Mouse (Mus musculus): ENCODE data around the gene Map7d1. TPM values are rescaled to one million over a fixed set of nuclear protein-coding genes. Genes with fewer than 3 reads are reported as not detected.

The Map7d1 gene
- polyA plus RNA-seq, 1 experiment from 2014 or later, result 80.9 TPM

- Histone ChIP-seq H3K36me3 (ENCODE audit: control insufficient read depth, insufficient read depth, low read length) (peaks cover 44% of the 10 kb centered on the region), H3K4me2 (ENCODE audit: low read depth) (no peak overlapping the region), H3K4me3 (ENCODE audit: low read depth, low read length) (no peak overlapping the region), H3K27me3 (ENCODE audit: control insufficient read depth, insufficient read depth, low read length) (no peaks in the 10 kb centered on the region), H3K9me3 (ENCODE audit: control insufficient read depth, low read length) (no peaks in the 10 kb centered on the region), H3K4me1 (ENCODE audit: control insufficient read depth, insufficient read depth, low read length) (no peaks in the 10 kb centered on the region), H3K27ac (ENCODE audit: low read depth, low read length) (no peak overlapping the region), H3K9ac (ENCODE audit: low read length) (no peak overlapping the region)
- 94% methylated on average over 13 of the region's 13 CpGs for WGBS
- DNase-seq (ENCODE audit: low spot score) (no peak), ATAC-seq (ENCODE audit: insufficient read depth, low FRiP score, low TSS enrichment) (no peak)
These were observed 16.2 kb downstream of the Map7d1 start for GRCm38 (mm10) chr4:126239862-126240475.

DNA sequence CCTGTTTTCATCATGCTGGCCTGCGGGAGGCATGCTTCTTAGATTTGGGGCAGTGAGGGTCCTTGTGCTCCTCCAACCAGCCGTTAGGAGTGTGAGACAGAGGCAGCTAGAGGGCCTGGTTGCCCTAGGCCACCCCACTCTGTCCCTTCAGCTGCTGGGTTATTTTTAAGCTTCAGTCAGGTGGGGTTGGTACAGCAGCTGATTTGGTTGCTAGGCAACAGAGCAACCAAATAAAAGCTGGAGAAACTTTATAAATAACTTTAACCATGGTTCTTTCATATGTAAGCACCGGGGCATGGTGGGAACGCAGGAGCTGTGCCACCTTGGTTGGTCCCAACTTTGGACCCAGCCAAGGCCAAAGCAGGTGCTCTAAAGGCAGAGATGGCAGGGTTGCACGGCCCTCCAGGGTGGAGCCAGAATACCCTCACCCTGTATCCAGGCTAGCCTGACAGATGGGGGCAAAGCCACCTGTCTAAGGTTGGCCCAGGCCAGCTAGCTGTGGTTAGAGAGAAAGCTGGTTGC, 18.4 kb downstream of the Map7d1 start:
- Histone ChIP-seq H3K4me3 (ENCODE audit: low read depth, low read length) (no peak overlapping the region), H3K9ac (ENCODE audit: low read length) (no peak overlapping the region), H3K4me1 (ENCODE audit: control insufficient read depth, insufficient read depth, low read length) (no peaks in the 10 kb centered on the region), H3K4me2 (ENCODE audit: low read depth) (no peak overlapping the region), H3K36me3 (ENCODE audit: control insufficient read depth, insufficient read depth, low read length) (peaks cover 66% of the 10 kb centered on the region), H3K27me3 (ENCODE audit: control insufficient read depth, insufficient read depth, low read length) (no peaks in the 10 kb centered on the region), H3K27ac (ENCODE audit: low read depth, low read length) (no peak overlapping the region), H3K9me3 (ENCODE audit: control insufficient read depth, low read length) (no peaks in the 10 kb centered on the region)
- WGBS, result 69% methylated on average over 5 of the region's 5 CpGs
- DNase-seq (ENCODE audit: low spot score) (no peak), ATAC-seq (ENCODE audit: insufficient read depth, low FRiP score, low TSS enrichment) (no peak)

- H3K4me1 ChIP-seq (ENCODE audit: control insufficient read depth, insufficient read depth, low read length), result no peaks in the 10 kb centered on the region
- 44% methylated on average over 52 of the region's 63 CpGs for WGBS
- no peak overlapping the region for H3K9ac ChIP-seq (ENCODE audit: low read length)
- ATAC-seq (ENCODE audit: insufficient read depth, low FRiP score, low TSS enrichment), result no peak
- no peak overlapping the region for H3K4me2 ChIP-seq (ENCODE audit: low read depth)
- H3K9me3 ChIP-seq (ENCODE audit: control insufficient read depth, low read length), result no peaks in the 10 kb centered on the region
- no peak overlapping the region for H3K27ac ChIP-seq (ENCODE audit: low read depth, low read length)
- H3K36me3 ChIP-seq (ENCODE audit: control insufficient read depth, insufficient read depth, low read length), result peaks cover 67% of the 10 kb centered on the region
- no peak for DNase-seq (ENCODE audit: low spot score)
- no peak overlapping the region for H3K4me3 ChIP-seq (ENCODE audit: low read depth, low read length)
- no peaks in the 10 kb centered on the region for H3K27me3 ChIP-seq (ENCODE audit: control insufficient read depth, insufficient read depth, low read length)
These were observed 19.5 kb downstream of the Map7d1 start for GRCm38 (mm10) chr4:126236467-126237280.

DNA sequence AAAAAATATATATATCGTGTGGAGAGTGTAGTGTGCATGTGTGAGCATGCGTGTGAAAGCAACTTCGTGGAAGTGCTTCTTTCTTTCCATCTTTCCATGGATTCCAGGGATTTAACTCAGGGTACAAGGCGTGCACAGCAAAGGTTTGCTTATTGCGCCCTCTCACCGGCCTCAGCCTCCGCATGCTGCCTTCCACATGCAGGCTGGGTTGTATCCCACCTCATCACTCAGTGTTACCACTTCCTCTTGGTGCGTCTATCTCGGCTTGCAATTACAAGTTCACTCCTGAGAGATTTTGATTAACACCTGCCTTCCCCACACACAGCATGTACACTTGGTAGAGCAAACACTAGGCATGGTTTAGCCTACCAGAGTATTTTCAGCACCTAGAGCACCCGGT, 21.0 kb downstream of the Map7d1 start:
- DNase-seq (ENCODE audit: low spot score), result no peak
- H3K36me3 ChIP-seq (ENCODE audit: control insufficient read depth, insufficient read depth, low read length), result peaks cover 58% of the 10 kb centered on the region
- WGBS, result 94% methylated on average over 10 of the region's 10 CpGs

GRCm38 (mm10) chr4:126234496-126235175, 21.5 kb downstream of the Map7d1 start:
- Histone ChIP-seq H3K9me3 (ENCODE audit: control insufficient read depth, low read length) (no peaks in the 10 kb centered on the region), H3K27ac (ENCODE audit: low read depth, low read length) (no peak overlapping the region), H3K9ac (ENCODE audit: low read length) (no peak overlapping the region), H3K4me1 (ENCODE audit: control insufficient read depth, insufficient read depth, low read length) (no peaks in the 10 kb centered on the region), H3K36me3 (ENCODE audit: control insufficient read depth, insufficient read depth, low read length) (peaks cover 52% of the 10 kb centered on the region), H3K4me2 (ENCODE audit: low read depth) (no peak overlapping the region), H3K27me3 (ENCODE audit: control insufficient read depth, insufficient read depth, low read length) (no peaks in the 10 kb centered on the region), H3K4me3 (ENCODE audit: low read depth, low read length) (no peak overlapping the region)
- WGBS, result 87% methylated on average over 18 of the region's 18 CpGs
- DNase-seq (ENCODE audit: low spot score) (no peak), ATAC-seq (ENCODE audit: insufficient read depth, low FRiP score, low TSS enrichment) (no peak)

More for the DNA sequence above, 21.0 kb downstream of the Map7d1 start:
- H3K9me3 ChIP-seq (ENCODE audit: control insufficient read depth, low read length), result no peaks in the 10 kb centered on the region
- H3K4me3 ChIP-seq (ENCODE audit: low read depth, low read length), result no peak overlapping the region
- H3K27ac ChIP-seq (ENCODE audit: low read depth, low read length), result no peak overlapping the region
- no peak for ATAC-seq (ENCODE audit: insufficient read depth, low FRiP score, low TSS enrichment)
- H3K4me2 ChIP-seq (ENCODE audit: low read depth), result no peak overlapping the region
- H3K27me3 ChIP-seq (ENCODE audit: control insufficient read depth, insufficient read depth, low read length), result no peaks in the 10 kb centered on the region
- H3K4me1 ChIP-seq (ENCODE audit: control insufficient read depth, insufficient read depth, low read length), result no peaks in the 10 kb centered on the region
- H3K9ac ChIP-seq (ENCODE audit: low read length), result no peak overlapping the region

GRCm38 (mm10) chr4:126233676-126234308, 22.4 kb downstream of the Map7d1 start:
- no peaks in the 10 kb centered on the region for H3K4me1 ChIP-seq (ENCODE audit: control insufficient read depth, insufficient read depth, low read length)
- peaks cover 50% of the 10 kb centered on the region for H3K36me3 ChIP-seq (ENCODE audit: control insufficient read depth, insufficient read depth, low read length)
- H3K4me3 ChIP-seq (ENCODE audit: low read depth, low read length), result no peak overlapping the region
- no peaks in the 10 kb centered on the region for H3K9me3 ChIP-seq (ENCODE audit: control insufficient read depth, low read length)
- H3K27me3 ChIP-seq (ENCODE audit: control insufficient read depth, insufficient read depth, low read length), result no peaks in the 10 kb centered on the region
- no peak overlapping the region for H3K27ac ChIP-seq (ENCODE audit: low read depth, low read length)
- no peak overlapping the region for H3K9ac ChIP-seq (ENCODE audit: low read length)
- no peak for ATAC-seq (ENCODE audit: insufficient read depth, low FRiP score, low TSS enrichment)
- no peak for DNase-seq (ENCODE audit: low spot score)
- WGBS, result 94% methylated on average over 29 of the region's 29 CpGs
- no peak overlapping the region for H3K4me2 ChIP-seq (ENCODE audit: low read depth)

DNA sequence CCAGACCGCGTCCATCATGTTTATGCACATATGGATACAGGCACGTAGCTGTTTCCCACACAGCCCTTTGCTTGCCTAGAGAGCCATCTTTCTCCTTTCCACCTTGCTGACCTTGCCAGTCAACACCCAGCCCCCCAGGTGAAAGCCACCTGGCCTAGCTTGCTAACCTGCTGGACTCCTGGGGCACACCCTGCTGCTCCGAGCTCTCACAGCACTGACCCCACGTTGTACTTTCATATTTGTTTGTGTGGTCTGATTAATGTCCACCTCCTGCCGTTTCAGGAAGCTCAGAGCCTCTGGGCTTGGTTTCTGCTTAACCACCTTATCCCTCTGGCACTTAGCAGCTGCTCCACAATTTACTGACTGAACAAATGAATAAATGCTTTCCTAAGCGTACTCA, 26.2 kb downstream of the Map7d1 start:
- no peak overlapping the region for H3K9ac ChIP-seq (ENCODE audit: low read length)
- WGBS, result 66% methylated on average over 7 of the region's 7 CpGs
- no peak for ATAC-seq (ENCODE audit: insufficient read depth, low FRiP score, low TSS enrichment)
- no peak for DNase-seq (ENCODE audit: low spot score)
- no peak overlapping the region for H3K4me3 ChIP-seq (ENCODE audit: low read depth, low read length)
- no peaks in the 10 kb centered on the region for H3K9me3 ChIP-seq (ENCODE audit: control insufficient read depth, low read length)
- 0 out of 2 replicates have a peak, but pooled peaks cover 2% of the 10 kb centered on the region for H3K4me1 ChIP-seq (ENCODE audit: control insufficient read depth, insufficient read depth, low read length)
- no peak overlapping the region for H3K4me2 ChIP-seq (ENCODE audit: low read depth)
- H3K36me3 ChIP-seq (ENCODE audit: control insufficient read depth, insufficient read depth, low read length), result peaks cover 29% of the 10 kb centered on the region
- no peak overlapping the region for H3K27ac ChIP-seq (ENCODE audit: low read depth, low read length)
- H3K27me3 ChIP-seq (ENCODE audit: control insufficient read depth, insufficient read depth, low read length), result no peaks in the 10 kb centered on the region

GRCm38 (mm10) chr4:126228144-126228543, 28.0 kb downstream of the Map7d1 start:
- 22% methylated on average over 5 of the region's 5 CpGs for WGBS
- Histone ChIP-seq H3K27ac (ENCODE audit: low read depth, low read length) (no peak overlapping the region), H3K36me3 (ENCODE audit: control insufficient read depth, insufficient read depth, low read length) (peaks cover 12% of the 10 kb centered on the region), H3K27me3 (ENCODE audit: control insufficient read depth, insufficient read depth, low read length) (no peaks in the 10 kb centered on the region), H3K9ac (ENCODE audit: low read length) (no peak overlapping the region), H3K4me2 (ENCODE audit: low read depth) (no peak overlapping the region), H3K9me3 (ENCODE audit: control insufficient read depth, low read length) (no peaks in the 10 kb centered on the region), H3K4me3 (ENCODE audit: low read depth, low read length) (no peak overlapping the region), H3K4me1 (ENCODE audit: control insufficient read depth, insufficient read depth, low read length) (0 out of 2 replicates have a peak, but pooled peaks cover 2% of the 10 kb centered on the region)
- ATAC-seq (ENCODE audit: insufficient read depth, low FRiP score, low TSS enrichment) (no peak), DNase-seq (ENCODE audit: low spot score) (no peak)

Measured in neural tube, embryonic 11.5 days (tissue).